Mouse (Mus musculus): ENCODE results near the gene Zfp950. TPM values are rescaled to one million over a fixed set of nuclear protein-coding genes. Genes with fewer than 3 reads are reported as not detected.
"Not testable (repeated sequence)": the region's sequence is repeated elsewhere in the genome, so short reads cannot be mapped to it uniquely, and the experiment has no call there.

The Zfp950 gene
- polyA plus RNA-seq (2016; fragmentation: Nextera tagmentation; extraction: Ambion mirVana), result 21.8 and 26.0 TPM in 2 replicates

- under 1% methylated on average over 18 of the region's 18 CpGs for WGBS
Measured at GRCm38 (mm10) chr19:61140342-61141206, at the start of gene Zfp950. Gene Zfp950 (minus strand): TSS chr19:61140840.

GRCm38 (mm10) chr19:61183590-61183989, 43.0 kb upstream of the Zfp950 start, which contains the start of gene Gm6020:
Gene Gm6020 (plus strand): TSS chr19:61183890.
- H3K27ac ChIP-seq; H3K36me3 ChIP-seq; DNase-seq (ENCODE audit: low spot score); H3K27me3 ChIP-seq (ENCODE audit: insufficient read depth, poor library complexity, severe bottlenecking); H3K4me1 ChIP-seq; H3K4me3 ChIP-seq: not testable (repeated sequence)
- 79% methylated on average over 2 of the region's 2 CpGs for WGBS
- peaks cover 12% of the 10 kb centered on the region; the same call in 1 of the 2 replicates for H3K9me3 ChIP-seq

More at GRCm38 (mm10) chr19:61140342-61141206, at the start of gene Zfp950:
- Histone ChIP-seq H3K36me3 (peaks cover 5% of the 10 kb centered on the region), H3K4me3 (peak within 1 kb of the TSS; percentile 88), H3K4me1 (peaks cover 12% of the 10 kb centered on the region), H3K27me3 (ENCODE audit: insufficient read depth, poor library complexity, severe bottlenecking) (no peaks in the 10 kb centered on the region), H3K27ac (peak within 1 kb of the TSS; percentile 86), H3K9me3 (no peaks in the 10 kb centered on the region)
- DNase-seq (ENCODE audit: low spot score), result peak; percentile 96

GRCm38 (mm10) chr19:61175756-61176324, 35.2 kb upstream of the Zfp950 start, which contains the start of gene Gm7102:
Gene Gm7102 (minus strand): TSS chr19:61176309.
- H3K4me1 ChIP-seq, result no peaks in the 10 kb centered on the region
- peak within 1 kb of the TSS; percentile 67 for H3K27ac ChIP-seq
- H3K27me3 ChIP-seq (ENCODE audit: insufficient read depth, poor library complexity, severe bottlenecking), result peaks cover 9% of the 10 kb centered on the region; the same call in 1 of the 2 replicates
- peak within 1 kb of the TSS; percentile 56 for H3K4me3 ChIP-seq
- peak; percentile 75 for DNase-seq (ENCODE audit: low spot score)
- H3K36me3 ChIP-seq, result no peaks in the 10 kb centered on the region
- 21% methylated on average over 39 of the region's 39 CpGs for WGBS
- peaks cover under 1% of the 10 kb centered on the region; the same call in 1 of the 2 replicates for H3K9me3 ChIP-seq

GRCm38 (mm10) chr19:61151701-61152420, 11.2 kb upstream of the Zfp950 start:
- Histone ChIP-seq H3K27ac (no peak overlapping the region), H3K27me3 (ENCODE audit: insufficient read depth, poor library complexity, severe bottlenecking) (no peaks in the 10 kb centered on the region), H3K36me3 (no peaks in the 10 kb centered on the region), H3K4me1 (0 out of 2 replicates have a peak, but pooled peaks cover 3% of the 10 kb centered on the region), H3K9me3 (no peaks in the 10 kb centered on the region), H3K4me3 (peak overlapping the region; percentile 60)
- 5% methylated on average over 27 of the region's 27 CpGs for WGBS
- DNase-seq (ENCODE audit: low spot score), result peak; percentile 74

GRCm38 (mm10) chr19:61151372-61151700, 10.7 kb upstream of the Zfp950 start:
- Histone ChIP-seq H3K27ac (no peak overlapping the region; the same call in 1 of the 2 replicates), H3K27me3 (ENCODE audit: insufficient read depth, poor library complexity, severe bottlenecking) (no peaks in the 10 kb centered on the region), H3K4me3 (peak overlapping the region; percentile 60), H3K36me3 (no peaks in the 10 kb centered on the region), H3K9me3 (no peaks in the 10 kb centered on the region), H3K4me1 (0 out of 2 replicates have a peak, but pooled peaks cover 3% of the 10 kb centered on the region)
- 7% methylated on average over 8 of the region's 8 CpGs for WGBS
- DNase-seq (ENCODE audit: low spot score), result peak; percentile 78

- H3K36me3 ChIP-seq, result peaks cover 5% of the 10 kb centered on the region
- peaks cover 12% of the 10 kb centered on the region for H3K4me1 ChIP-seq
- no peak for DNase-seq (ENCODE audit: low spot score)
- H3K9me3 ChIP-seq, result no peaks in the 10 kb centered on the region
- 23% methylated on average over 4 of the region's 4 CpGs for WGBS
- H3K27ac ChIP-seq, result peak overlapping the region; percentile 86
- peak overlapping the region; percentile 88 for H3K4me3 ChIP-seq
- no peaks in the 10 kb centered on the region for H3K27me3 ChIP-seq (ENCODE audit: insufficient read depth, poor library complexity, severe bottlenecking)
Measured at GRCm38 (mm10) chr19:61141299-61141698, 659 bp upstream of the Zfp950 start.

- H3K9me3 ChIP-seq, result no peaks in the 10 kb centered on the region
- peaks cover 12% of the 10 kb centered on the region for H3K4me1 ChIP-seq
- H3K27ac ChIP-seq, result no peak overlapping the region
- DNase-seq (ENCODE audit: low spot score), result no peak
- H3K36me3 ChIP-seq, result peaks cover 5% of the 10 kb centered on the region
- H3K27me3 ChIP-seq (ENCODE audit: insufficient read depth, poor library complexity, severe bottlenecking), result no peaks in the 10 kb centered on the region
- no peak overlapping the region for H3K4me3 ChIP-seq
Measured at GRCm38 (mm10) chr19:61138655-61139054, 2.0 kb downstream of the Zfp950 start.

- H3K9me3 ChIP-seq, result no peaks in the 10 kb centered on the region
- peaks cover 18% of the 10 kb centered on the region for H3K36me3 ChIP-seq
- WGBS, result 87% methylated on average over 10 of the region's 10 CpGs
- no peak for DNase-seq (ENCODE audit: low spot score)
- no peak overlapping the region for H3K27ac ChIP-seq
- H3K4me3 ChIP-seq, result no peak overlapping the region
- H3K27me3 ChIP-seq (ENCODE audit: insufficient read depth, poor library complexity, severe bottlenecking), result no peaks in the 10 kb centered on the region
- no peaks in the 10 kb centered on the region for H3K4me1 ChIP-seq
Measured at GRCm38 (mm10) chr19:61131096-61131495, 9.5 kb downstream of the Zfp950 start.

GRCm38 (mm10) chr19:61110184-61110583, 30.5 kb downstream of the Zfp950 start:
- 37% methylated on average over 2 of the region's 2 CpGs for WGBS
- Histone ChIP-seq H3K4me1 (no peaks in the 10 kb centered on the region), H3K9me3 (0 out of 2 replicates have a peak, but pooled peaks cover under 1% of the 10 kb centered on the region), H3K27me3 (ENCODE audit: insufficient read depth, poor library complexity, severe bottlenecking) (no peaks in the 10 kb centered on the region), H3K36me3 (peaks cover 5% of the 10 kb centered on the region; the same call in 1 of the 2 replicates), H3K27ac (no peak overlapping the region), H3K4me3 (no peak overlapping the region)
- no peak for DNase-seq (ENCODE audit: low spot score)

GRCm38 (mm10) chr19:61097764-61098163, 42.9 kb downstream of the Zfp950 start:
- H3K27ac ChIP-seq, result no peak overlapping the region

GRCm38 (mm10) chr19:61096776-61097175, 43.9 kb downstream of the Zfp950 start:
- Histone ChIP-seq H3K9me3 (no peaks in the 10 kb centered on the region), H3K4me3 (no peak overlapping the region), H3K27ac (no peak overlapping the region), H3K27me3 (ENCODE audit: insufficient read depth, poor library complexity, severe bottlenecking) (no peaks in the 10 kb centered on the region), H3K4me1 (no peaks in the 10 kb centered on the region), H3K36me3 (peaks cover 12% of the 10 kb centered on the region; the same call in 1 of the 2 replicates)
- WGBS, result 79% methylated on average over 2 of the region's 2 CpGs
- DNase-seq (ENCODE audit: low spot score), result no peak

More at GRCm38 (mm10) chr19:61097764-61098163, 42.9 kb downstream of the Zfp950 start:
- Histone ChIP-seq H3K4me3 (no peak overlapping the region), H3K4me1 (no peaks in the 10 kb centered on the region), H3K36me3 (peaks cover 8% of the 10 kb centered on the region; the same call in 1 of the 2 replicates), H3K9me3 (no peaks in the 10 kb centered on the region), H3K27me3 (ENCODE audit: insufficient read depth, poor library complexity, severe bottlenecking) (no peaks in the 10 kb centered on the region)
- no peak for DNase-seq (ENCODE audit: low spot score)
- 22% methylated on average over 4 of the region's 4 CpGs for WGBS

- H3K4me3 ChIP-seq, result no peak overlapping the region
- 86% methylated on average over 4 of the region's 4 CpGs for WGBS
- no peaks in the 10 kb centered on the region for H3K27me3 ChIP-seq (ENCODE audit: insufficient read depth, poor library complexity, severe bottlenecking)
- H3K27ac ChIP-seq, result no peak overlapping the region
- H3K9me3 ChIP-seq, result no peaks in the 10 kb centered on the region
- H3K4me1 ChIP-seq, result no peaks in the 10 kb centered on the region
- peak; percentile 54 for DNase-seq (ENCODE audit: low spot score)
- H3K36me3 ChIP-seq, result peaks cover 51% of the 10 kb centered on the region
Measured at GRCm38 (mm10) chr19:61090541-61090940, 50.1 kb downstream of the Zfp950 start.

Measured in heart, embryonic 10.5 days (tissue).